Mouse (Mus musculus) ES-Bruce4 (cell line): ENCODE measurements around the gene Usf1. TPM values are rescaled to one million over a fixed set of nuclear protein-coding genes. Genes with fewer than 3 reads are reported as not detected.

Source experiments
- H3K27ac ChIP-seq: 2 replicates; pipeline ENCODE4 v1.5.1; 2012; ENCODE audit warnings: low read length, inconsistent platforms; ENCODE audit not compliant: insufficient read depth
- H3K27me3 ChIP-seq: 2 replicates; pipeline ENCODE4 v1.6.1; 2012; ENCODE audit warnings: mild to moderate bottlenecking, low read length, inconsistent platforms; ENCODE audit not compliant: control insufficient read depth, poor library complexity, insufficient read depth, severe bottlenecking
- H3K36me3 ChIP-seq: 2 replicates; pipeline ENCODE4 v1.6.1; 2012; ENCODE audit warnings: inconsistent platforms, mild to moderate bottlenecking, low read length, moderate library complexity; ENCODE audit not compliant: control insufficient read depth, poor library complexity, insufficient read depth, severe bottlenecking
- H3K4me1 ChIP-seq: one replicate; pipeline ENCODE4 v1.8.1; 2011; ENCODE audit warnings: low read length; ENCODE audit not compliant: control insufficient read depth, insufficient read depth
- H3K4me3 ChIP-seq: 2 replicates; pipeline ENCODE4 v1.5.1; 2011; ENCODE audit warnings: low read depth, mild to moderate bottlenecking, low read length
- H3K9ac ChIP-seq: 2 replicates; pipeline ENCODE4 v1.6.1; 2012; ENCODE audit warnings: low read depth, mild to moderate bottlenecking, inconsistent platforms; ENCODE audit not compliant: poor library complexity, severe bottlenecking
- H3K9me3 ChIP-seq: replicated peaks from 2 replicates; pipeline ENCODE4 v1.6.1; 2012; ENCODE audit warnings: mild to moderate bottlenecking, low read length, inconsistent platforms; ENCODE audit not compliant: control insufficient read depth, poor library complexity, insufficient read depth, severe bottlenecking
- CTCF ChIP-seq: IDR thresholded peaks from one replicate; pipeline ENCODE4 v1.8.1; 2011; ENCODE audit warnings: low read depth, low read length
- EP300 ChIP-seq: IDR thresholded peaks from 2 replicates; pipeline ENCODE4 v1.6.1; 2011; ENCODE audit warnings: low read depth, low read length; ENCODE audit not compliant: insufficient read depth
- POLR2A ChIP-seq: IDR thresholded peaks from one replicate; pipeline ENCODE4 v1.8.1; 2011; ENCODE audit warnings: low read length; ENCODE audit not compliant: insufficient read depth
- polyA plus RNA-seq: library from polyadenylated mRNA; stranded (reverse); fragments of >200 nt; gene quantifications from 2 replicates; pipeline ENCODE4 v1.2.4, GENCODE M21; 2011; ENCODE audit warnings: low read depth; ENCODE audit not compliant: missing spikeins, insufficient read depth, insufficient read length

Gene Usf1
- polyA plus RNA-seq, 1 experiment: 57.7 TPM

- Histone ChIP-seq H3K36me3 (peaks cover 29% of the 10 kb centered on the region), H3K4me3 (no peak overlapping the region), H3K27ac (no peak overlapping the region), H3K9ac (no peak overlapping the region), H3K27me3 (no peaks in the 10 kb centered on the region), H3K4me1 (peaks cover 2% of the 10 kb centered on the region), H3K9me3 (no peaks in the 10 kb centered on the region; the same call in none of the 2 replicates)
- TF ChIP-seq CTCF: no peak
Observed at GRCm38 (mm10) chr1:171460551-171461503, 49.7 kb downstream of the Usf1 start.

DNA sequence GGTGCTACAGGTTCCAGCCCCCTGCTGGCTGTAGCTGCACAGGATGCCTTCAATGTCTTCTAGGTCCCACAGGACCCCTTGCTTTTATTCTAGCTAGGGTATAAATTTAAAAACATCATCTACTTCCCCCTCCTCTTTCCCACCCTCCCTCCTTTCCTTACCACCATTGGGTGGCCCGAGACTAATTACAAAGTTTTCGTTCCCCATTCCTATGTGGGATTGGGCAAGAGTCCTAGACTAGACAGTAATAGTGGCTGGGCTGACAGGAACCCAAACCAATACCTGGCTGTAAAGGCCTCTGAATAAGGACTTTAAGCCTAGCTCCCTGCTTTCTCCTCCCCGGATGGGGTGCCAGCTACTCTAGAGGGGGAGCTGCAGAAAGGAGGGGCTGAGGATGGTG lies 52.0 kb downstream of the Usf1 start:
- TF ChIP-seq CTCF: no peak
- TF ChIP-seq EP300: no peak
- no peak for TF ChIP-seq POLR2A
- H3K9me3 ChIP-seq: no peaks in the 10 kb centered on the region; the same call in none of the 2 replicates
- no peak overlapping the region for H3K4me3 ChIP-seq
- H3K27ac ChIP-seq: no peak overlapping the region
- peaks cover 2% of the 10 kb centered on the region for H3K4me1 ChIP-seq
- H3K9ac ChIP-seq: no peak overlapping the region
- H3K36me3 ChIP-seq: peaks cover 29% of the 10 kb centered on the region
- H3K27me3 ChIP-seq: no peaks in the 10 kb centered on the region

GRCm38 (mm10) chr1:171465749-171466412 lies 54.8 kb downstream of the Usf1 start:
- TF ChIP-seq POLR2A (no peak), CTCF (no peak), EP300 (no peak)
- Histone ChIP-seq H3K27ac (0 out of 2 replicates have a peak overlapping the region, but pooled peaks have one; percentile 19), H3K9me3 (no peaks in the 10 kb centered on the region; the same call in none of the 2 replicates)

GRCm38 (mm10) chr1:171466565-171466964 lies 55.5 kb downstream of the Usf1 start:
- H3K4me1 ChIP-seq: peaks cover 5% of the 10 kb centered on the region
- H3K9me3 ChIP-seq: no peaks in the 10 kb centered on the region; the same call in none of the 2 replicates
- H3K27ac ChIP-seq: no peak overlapping the region
- no peak overlapping the region for H3K4me3 ChIP-seq
- TF ChIP-seq POLR2A (no peak), EP300 (no peak), CTCF (no peak)
- H3K9ac ChIP-seq: no peak overlapping the region
- no peaks in the 10 kb centered on the region for H3K27me3 ChIP-seq
- H3K36me3 ChIP-seq: peaks cover 25% of the 10 kb centered on the region

More at GRCm38 (mm10) chr1:171465749-171466412, 54.8 kb downstream of the Usf1 start:
- peaks cover 29% of the 10 kb centered on the region for H3K36me3 ChIP-seq
- H3K9ac ChIP-seq: no peak overlapping the region
- no peak overlapping the region for H3K4me3 ChIP-seq
- no peaks in the 10 kb centered on the region for H3K27me3 ChIP-seq
- no peaks in the 10 kb centered on the region for H3K4me1 ChIP-seq

Other genes with a start within 250 kb of the Usf1 start
- gene Pcp4l1, start 215.0 kb upstream of the Usf1 start, polyA plus RNA-seq: 0.37 and 0.70 TPM in 2 replicates
- gene Nr1i3, start 197.3 kb upstream of the Usf1 start, polyA plus RNA-seq: not detected in 2 replicates
- gene Tomm40l, start 188.8 kb upstream of the Usf1 start, polyA plus RNA-seq: 18.3 and 25.1 TPM in 2 replicates
- 18.0 and 19.1 TPM in 2 replicates for gene Apoa2, start 186.3 kb upstream of the Usf1 start, polyA plus RNA-seq
- gene Fcer1g, start 176.9 kb upstream of the Usf1 start, polyA plus RNA-seq: 0.91 TPM in 1 of 2 replicates, not detected in the other
- gene Adamts4, start 160.9 kb upstream of the Usf1 start, polyA plus RNA-seq: 3.5 and 4.3 TPM in 2 replicates
- 158 and 163 TPM in 2 replicates for gene Ndufs2, start 159.9 kb upstream of the Usf1 start, polyA plus RNA-seq
- 59.7 and 64.8 TPM in 2 replicates for gene B4galt3, start 141.0 kb upstream of the Usf1 start, polyA plus RNA-seq
- gene Ppox, start 130.1 kb upstream of the Usf1 start, polyA plus RNA-seq: 23.8 and 25.2 TPM in 2 replicates
- 48.4 and 51.2 TPM in 2 replicates for gene Usp21, start 123.3 kb upstream of the Usf1 start, polyA plus RNA-seq
- 59.8 and 66.0 TPM in 2 replicates for gene Ufc1, start 116.3 kb upstream of the Usf1 start, polyA plus RNA-seq
- 45.2 and 49.8 TPM in 2 replicates for gene Dedd, start 82.2 kb upstream of the Usf1 start, polyA plus RNA-seq
- gene Nit1, start 65.7 kb upstream of the Usf1 start, polyA plus RNA-seq: 42.9 and 52.0 TPM in 2 replicates
- 177 and 182 TPM in 2 replicates for gene Pfdn2, start 65.6 kb upstream of the Usf1 start, polyA plus RNA-seq
- gene Klhdc9, start 50.5 kb upstream of the Usf1 start, polyA plus RNA-seq: 0.52 and 0.73 TPM in 2 replicates
- gene Nectin4, start 41.2 kb upstream of the Usf1 start, polyA plus RNA-seq: 4.3 and 4.6 TPM in 2 replicates
- gene Arhgap30, start 22.4 kb upstream of the Usf1 start, polyA plus RNA-seq: 0.78 and 1.1 TPM in 2 replicates
- 9.9 TPM in 2 replicates for gene Tstd1, start 7.6 kb downstream of the Usf1 start, polyA plus RNA-seq
- 123 and 146 TPM in 2 replicates for gene F11r, start 26.2 kb downstream of the Usf1 start, polyA plus RNA-seq
- gene Alyref2, start 92.2 kb downstream of the Usf1 start, polyA plus RNA-seq: 4.7 and 5.2 TPM in 2 replicates
- gene Itln1, start 124.0 kb downstream of the Usf1 start, polyA plus RNA-seq: not detected in 2 replicates
- not detected in 2 replicates for gene Cd244a, start 147.9 kb downstream of the Usf1 start, polyA plus RNA-seq
- not detected in 2 replicates for gene Ly9, start 196.1 kb downstream of the Usf1 start, polyA plus RNA-seq
- gene Slamf7, start 241.7 kb downstream of the Usf1 start, polyA plus RNA-seq: not detected in 2 replicates